Mouse (Mus musculus): ENCODE data around the gene Sgpl1. TPM values are rescaled to one million over a fixed set of nuclear protein-coding genes. Genes with fewer than 3 reads are reported as not detected.

Gene Sgpl1
- 53.3 TPM for polyA plus RNA-seq (2014; fragmentation: Illumina TruSeq; extraction: RNeasy Lipid Tissue Mini Kit (QIAGEN cat#74804); ENCODE audit: low read depth, low replicate concordance)

DNA sequence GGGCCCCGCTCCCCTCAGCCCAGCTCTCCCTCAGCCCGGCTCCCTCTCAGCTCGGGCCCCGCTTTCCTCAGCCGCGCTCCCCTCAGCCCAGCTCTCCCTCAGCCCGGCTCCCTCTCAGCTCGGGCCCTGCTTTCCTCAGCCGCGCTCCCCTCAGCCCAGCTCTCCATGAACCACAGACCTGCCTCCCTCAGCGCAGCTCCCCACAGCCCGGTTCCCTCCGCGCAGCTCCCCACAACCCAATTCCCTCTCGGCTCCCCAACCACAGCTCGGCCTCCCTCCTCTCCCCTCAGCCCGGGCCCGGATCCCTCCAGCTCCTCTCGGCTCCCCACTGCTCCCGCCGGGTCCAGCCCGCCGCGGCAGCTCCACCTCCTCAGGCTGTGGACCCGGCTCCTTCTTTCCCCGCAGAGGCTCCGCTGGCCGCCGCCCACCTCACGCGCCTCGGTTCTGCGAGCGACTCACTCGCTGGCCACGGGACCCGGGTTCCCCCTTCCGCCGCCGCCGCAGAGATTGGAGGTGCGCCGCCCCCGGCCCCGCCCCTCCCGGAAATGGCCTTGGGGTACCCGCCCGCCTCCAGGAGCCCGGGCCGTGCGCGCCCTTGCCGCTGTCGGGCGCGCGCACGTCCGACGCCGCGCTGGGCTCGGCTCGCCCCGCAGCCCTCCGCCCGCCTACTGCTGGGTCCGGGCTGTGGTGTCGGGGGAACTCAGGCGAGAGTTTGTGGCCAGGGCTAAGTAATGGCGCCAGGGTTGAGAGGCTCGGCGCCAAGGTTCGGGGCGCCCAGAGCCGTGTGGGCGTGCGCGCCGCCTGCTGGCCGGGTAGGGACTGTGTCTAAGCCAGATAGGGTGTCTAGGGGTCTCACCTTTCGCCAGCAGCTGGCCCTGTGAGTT, at the start of gene Sgpl1:
TSS of gene Sgpl1 (minus strand) at position 547 of the 884 bp plus-strand sequence.

DNA sequence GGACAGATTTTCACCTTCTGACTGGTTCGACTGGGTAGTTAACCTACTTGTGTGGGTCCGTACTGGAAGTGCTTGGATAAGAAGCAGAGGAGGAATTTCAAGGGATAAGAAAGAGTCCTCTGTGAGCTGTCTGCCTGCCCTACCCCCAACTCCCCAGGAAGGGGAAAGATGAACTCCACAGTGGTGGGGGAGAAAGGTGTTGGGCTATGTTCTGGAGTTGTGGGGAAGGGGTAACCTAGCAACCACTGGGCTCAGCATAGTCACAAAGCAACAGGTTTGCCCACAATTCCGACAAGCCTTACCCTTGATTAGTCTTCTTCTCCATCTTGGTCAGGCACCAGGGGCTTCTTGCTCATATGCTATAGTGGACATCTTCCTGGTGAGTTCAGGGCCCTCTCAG, 24.2 kb upstream of the Sgpl1 start, which contains the start of gene Tbata:
TSS of gene Tbata (plus strand) at position 301 of the 400 bp plus-strand sequence.

DNA sequence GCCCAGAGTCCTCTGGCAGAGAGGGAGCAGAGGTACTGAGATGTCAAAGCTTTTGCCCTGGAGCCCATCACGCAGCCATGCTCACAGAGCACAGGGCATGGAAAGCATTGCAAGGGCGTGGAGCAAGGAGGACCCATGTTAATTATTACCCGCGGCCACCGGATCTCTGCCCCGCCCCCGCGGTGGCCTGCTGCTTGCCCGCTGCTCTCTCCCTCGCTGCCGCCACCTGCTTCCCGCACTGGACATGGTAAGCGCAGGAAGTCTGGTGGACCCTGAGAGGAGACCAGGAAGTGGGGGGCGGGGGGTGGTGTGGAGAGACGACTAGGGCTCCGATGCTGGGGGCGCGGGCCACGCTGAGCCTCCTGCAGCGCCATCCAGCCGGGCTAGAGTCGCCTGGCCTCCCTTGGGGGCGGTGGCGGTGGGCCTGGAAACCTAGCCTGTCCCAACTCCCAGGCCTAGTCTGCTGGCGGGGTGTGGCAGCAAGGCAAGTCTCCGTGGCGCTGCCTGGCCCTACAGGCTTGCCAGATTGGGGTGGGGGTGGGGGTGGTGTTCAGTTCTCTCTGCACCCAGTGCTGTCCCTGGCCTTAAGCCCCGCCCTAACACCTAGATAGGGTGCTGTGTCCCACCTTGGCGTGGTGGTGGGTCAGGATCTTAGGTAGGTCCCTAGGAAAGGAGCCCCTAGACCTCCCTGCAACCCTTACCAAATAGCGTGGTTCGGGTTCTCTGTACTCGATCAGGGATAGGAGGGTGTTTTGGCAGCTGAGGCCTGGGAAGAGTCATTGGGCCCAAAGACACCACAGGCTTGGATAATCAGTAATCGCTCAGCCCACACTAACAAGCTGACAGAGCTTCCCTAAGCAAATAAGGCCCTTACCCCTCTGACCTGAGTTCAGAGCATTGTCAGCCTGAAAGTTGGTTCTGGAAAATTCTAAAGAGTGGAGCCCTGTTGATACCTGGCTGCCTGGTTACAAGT, 58.0 kb downstream of the Sgpl1 start, which contains the start of gene Pcbd1:
TSS of gene Pcbd1 (plus strand) at position 162 of the 973 bp plus-strand sequence.

Other genes starting within 250 kb of the Sgpl1 start
- 480 TPM for gene Pcbd1, start 58.4 kb downstream of the Sgpl1 start, polyA plus RNA-seq (2014; fragmentation: Illumina TruSeq; extraction: RNeasy Lipid Tissue Mini Kit (QIAGEN cat#74804); ENCODE audit: low read depth, low replicate concordance)
- gene Tbata, start 24.3 kb upstream of the Sgpl1 start, polyA plus RNA-seq (2014; fragmentation: Illumina TruSeq; extraction: RNeasy Lipid Tissue Mini Kit (QIAGEN cat#74804); ENCODE audit: low read depth, low replicate concordance) = not detected
- gene Adamts14, start 125.7 kb upstream of the Sgpl1 start, polyA plus RNA-seq (2014; fragmentation: Illumina TruSeq; extraction: RNeasy Lipid Tissue Mini Kit (QIAGEN cat#74804); ENCODE audit: low read depth, low replicate concordance) = not detected
- not detected for gene Prf1, start 150.1 kb upstream of the Sgpl1 start, polyA plus RNA-seq (2014; fragmentation: Illumina TruSeq; extraction: RNeasy Lipid Tissue Mini Kit (QIAGEN cat#74804); ENCODE audit: low read depth, low replicate concordance)
- 0.57 TPM for gene Pald1, start 235.8 kb upstream of the Sgpl1 start, polyA plus RNA-seq (2014; fragmentation: Illumina TruSeq; extraction: RNeasy Lipid Tissue Mini Kit (QIAGEN cat#74804); ENCODE audit: low read depth, low replicate concordance)

All from kidney, adult 10 weeks (tissue).